Mouse (Mus musculus) spleen, adult 12 weeks (tissue): ENCODE measurements around the gene B230118H07Rik.
A peak's percentile ranks its signal among the peaks of the same experiment; 100 is the strongest.

Source experiments
- DNase-seq: peaks from one replicate; pipeline ENCODE4 v3.0.0; 2022; ENCODE audit warnings: low spot score

The B230118H07Rik gene

GRCm38 (mm10) chr2:101649114-101649671 is at the start of gene B230118H07Rik, which contains the start of gene Rag1:
TSS of gene B230118H07Rik (minus strand) at chr2:101649532.
TSS of gene Rag1 (minus strand) at chr2:101649501.
- no peak for DNase-seq

GRCm38 (mm10) chr2:101695584-101695983 is 46.3 kb upstream of the B230118H07Rik start:
- DNase-seq = no peak

- no peak for DNase-seq
Observed at GRCm38 (mm10) chr2:101693577-101694215, 44.4 kb upstream of the B230118H07Rik start.

- DNase-seq = no peak
Observed at GRCm38 (mm10) chr2:101693043-101693442, 43.7 kb upstream of the B230118H07Rik start.

- DNase-seq = no peak
Observed at GRCm38 (mm10) chr2:101690252-101690827, 41.0 kb upstream of the B230118H07Rik start.

- DNase-seq = no peak
Observed at GRCm38 (mm10) chr2:101688011-101688410, 38.7 kb upstream of the B230118H07Rik start.

- DNase-seq = no peak
Observed at GRCm38 (mm10) chr2:101684421-101684820, 35.1 kb upstream of the B230118H07Rik start.

GRCm38 (mm10) chr2:101679164-101679784 is 29.9 kb upstream of the B230118H07Rik start:
- peak; percentile 9 for DNase-seq

GRCm38 (mm10) chr2:101678236-101679021 is 29.1 kb upstream of the B230118H07Rik start, which contains the start of gene Traf6:
TSS of gene Traf6 (plus strand) at chr2:101678429.
- DNase-seq = peak; percentile 71

GRCm38 (mm10) chr2:101673547-101673946 is 24.2 kb upstream of the B230118H07Rik start:
- DNase-seq = no peak

- no peak for DNase-seq
Observed at GRCm38 (mm10) chr2:101668751-101669150, 19.4 kb upstream of the B230118H07Rik start.

- no peak for DNase-seq
Observed at GRCm38 (mm10) chr2:101665703-101666092, 16.4 kb upstream of the B230118H07Rik start.

- peak; percentile 20 for DNase-seq
Observed at GRCm38 (mm10) chr2:101665058-101665702, 15.8 kb upstream of the B230118H07Rik start.

- no peak for DNase-seq
Observed at GRCm38 (mm10) chr2:101660536-101660935, 11.2 kb upstream of the B230118H07Rik start.

GRCm38 (mm10) chr2:101652921-101653597 is 3.7 kb upstream of the B230118H07Rik start:
- DNase-seq = peak; percentile 26

- DNase-seq = no peak
Observed at GRCm38 (mm10) chr2:101652204-101652920, 3.0 kb upstream of the B230118H07Rik start.

GRCm38 (mm10) chr2:101650446-101650845 is 1.1 kb upstream of the B230118H07Rik start:
- DNase-seq = no peak

GRCm38 (mm10) chr2:101648361-101648760 is 971 bp downstream of the B230118H07Rik start:
- DNase-seq = no peak

GRCm38 (mm10) chr2:101645841-101646240 is 3.5 kb downstream of the B230118H07Rik start:
- no peak for DNase-seq

- DNase-seq = no peak
Observed at GRCm38 (mm10) chr2:101639840-101640350, 9.4 kb downstream of the B230118H07Rik start.
